Mouse (Mus musculus): Measurements from ENCODE around the gene Tfpi.

DNA sequence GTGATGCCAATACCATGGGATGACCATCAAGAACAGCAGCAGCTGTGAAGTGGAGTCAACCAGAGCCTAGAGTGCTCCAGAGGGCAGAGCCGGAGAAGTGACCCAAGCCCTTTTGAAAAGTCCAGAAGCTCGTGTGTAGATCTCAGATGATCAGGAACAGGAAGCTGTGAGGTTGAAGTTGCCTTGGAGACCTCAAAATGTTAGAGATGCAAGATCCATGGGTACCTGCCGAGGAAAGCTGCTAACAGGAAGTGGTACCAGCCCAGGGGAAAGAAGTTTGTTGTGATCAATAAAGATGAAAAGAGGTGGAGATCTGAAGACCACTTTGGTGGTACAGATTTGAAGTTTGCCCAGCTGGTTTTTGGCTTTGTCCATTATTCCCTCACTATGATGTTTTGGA, 22.3 kb upstream of the Tfpi start:
- TF ChIP-seq POLR2A (IDR thresholded peaks at IDR 0.05; ENCODE audit: extremely low read depth, insufficient read depth, low read length) (no peak), CTCF (IDR thresholded peaks at IDR 0.05; ENCODE audit: extremely low read depth, insufficient read depth, low read length) (no peak)

Data from cortical plate, adult 2 months (tissue).